Mouse (Mus musculus) right cerebral cortex, postnatal 4 days (tissue): ENCODE measurements at regions not wholly inside any gene's neighbourhood (a gene's known extent, or its start where the extent isn't known, plus 50 kb on each side); places are given as distances from the start of the nearest gene placed in this dataset.

Experiments used
- DNase-seq: peaks from one replicate; pipeline ENCODE4 v3.0.0-alpha.2; 2022

DNA sequence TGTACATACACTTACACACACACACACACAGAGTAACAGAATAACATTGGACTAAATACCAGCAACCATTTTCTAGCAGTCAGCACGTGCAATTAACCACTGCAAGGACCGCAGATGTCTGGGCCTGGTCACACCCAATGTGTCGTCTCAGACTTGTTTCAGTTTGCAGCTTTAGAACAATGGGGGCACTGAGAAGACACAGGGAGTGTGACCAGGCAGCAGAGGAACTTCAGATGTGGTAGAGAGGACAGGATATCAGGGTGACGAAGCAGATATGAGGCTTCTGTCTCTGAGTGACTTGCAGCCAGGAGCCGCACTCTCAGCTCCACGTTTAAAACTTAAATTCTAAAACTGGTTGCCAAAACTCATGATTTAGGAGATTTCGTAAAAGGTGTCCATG, 183.9 kb upstream of the Spdye4c start:
- no peak for DNase-seq

DNA sequence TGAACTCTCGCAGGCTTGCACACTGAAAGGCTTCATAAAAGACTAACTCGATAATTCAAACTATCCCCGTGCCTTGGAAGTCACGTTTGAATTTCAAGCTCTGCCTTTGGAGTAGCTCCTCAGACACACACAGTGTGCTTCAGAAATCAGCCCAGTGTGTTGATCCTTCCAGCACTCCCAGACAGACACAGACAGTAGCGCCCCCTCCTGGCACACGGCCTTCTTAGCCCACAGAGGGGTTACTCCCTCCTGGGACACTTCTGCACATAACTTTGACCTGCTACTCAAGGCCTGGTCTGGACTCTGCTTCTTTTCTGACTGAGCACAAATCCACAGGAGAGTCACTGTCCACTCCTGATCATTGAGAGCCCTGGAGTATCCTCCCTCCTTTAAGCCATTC, 182.3 kb upstream of the Spdye4c start:
- peak; percentile 59 for DNase-seq

DNA sequence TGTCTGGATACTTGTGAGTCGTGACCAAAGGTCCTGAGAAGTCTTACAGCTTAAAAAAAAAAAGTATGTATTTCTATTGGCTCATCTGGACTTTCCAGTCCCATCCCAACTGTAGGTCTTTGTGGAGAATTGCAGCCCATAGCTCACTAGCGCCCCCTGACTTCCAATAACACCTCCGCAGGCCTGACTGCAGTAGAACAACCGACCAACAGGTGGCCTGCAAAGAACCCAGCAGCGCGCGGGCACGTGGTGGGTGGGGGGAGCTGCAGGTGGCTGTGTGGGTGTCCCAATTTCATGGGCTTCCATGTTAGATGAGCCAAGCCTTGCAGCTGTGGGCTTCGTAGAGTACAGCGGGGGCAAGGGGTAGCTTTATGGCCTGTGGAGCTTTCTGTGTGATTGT, 178.7 kb upstream of the Spdye4c start:
- peak; percentile 31 for DNase-seq

DNA sequence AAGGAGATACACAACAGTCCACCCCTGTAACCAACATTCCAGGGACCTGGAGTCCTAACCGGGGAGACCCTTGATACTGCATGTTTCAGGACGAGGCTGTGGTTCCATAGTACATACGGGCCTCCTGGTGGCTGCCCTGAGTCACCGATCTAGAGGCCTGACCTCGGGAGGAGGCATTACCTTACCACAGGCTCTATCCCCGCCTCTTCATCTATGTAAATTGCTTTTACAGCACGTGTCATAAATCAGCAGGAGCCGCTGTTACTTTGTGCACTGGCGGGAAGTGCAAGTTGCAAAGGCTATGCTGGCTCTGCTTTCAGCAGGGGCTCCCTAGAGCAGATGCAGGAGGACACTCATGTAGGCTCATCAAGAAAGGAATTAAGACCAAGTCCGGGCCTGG, 178.0 kb upstream of the Spdye4c start:
- no peak for DNase-seq

DNA sequence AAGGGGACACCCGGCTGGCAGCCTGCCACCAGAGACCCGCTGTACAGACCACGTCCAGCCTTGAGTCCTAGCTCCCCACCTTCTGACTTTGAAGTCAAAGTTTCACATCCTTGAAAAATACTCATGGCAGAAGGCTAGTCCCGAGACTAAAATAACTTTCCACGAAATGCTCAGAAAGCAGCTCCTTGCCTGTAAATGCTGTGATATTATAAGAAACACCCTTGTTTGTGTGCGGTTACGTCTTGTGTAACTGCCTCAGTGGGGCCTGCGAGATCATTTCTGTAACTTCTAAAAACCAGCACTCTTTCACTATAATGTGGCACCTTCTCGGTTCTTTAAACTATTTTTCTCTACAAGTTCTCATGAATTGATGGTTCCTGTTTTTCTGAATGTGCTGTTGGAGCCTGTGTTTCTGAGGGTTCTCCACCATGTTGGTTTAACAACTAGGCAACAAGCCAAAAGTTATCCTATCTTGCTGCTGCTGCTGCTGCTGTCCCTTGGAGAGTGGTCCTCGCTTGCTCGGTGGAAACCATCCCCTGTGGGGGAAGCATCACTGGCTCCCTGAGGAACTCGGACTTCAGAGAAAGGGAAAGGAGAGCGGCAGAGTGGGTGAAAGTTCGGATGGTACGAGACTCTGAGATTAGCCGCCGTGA, 176.3 kb upstream of the Spdye4c start:
- DNase-seq: no peak

DNA sequence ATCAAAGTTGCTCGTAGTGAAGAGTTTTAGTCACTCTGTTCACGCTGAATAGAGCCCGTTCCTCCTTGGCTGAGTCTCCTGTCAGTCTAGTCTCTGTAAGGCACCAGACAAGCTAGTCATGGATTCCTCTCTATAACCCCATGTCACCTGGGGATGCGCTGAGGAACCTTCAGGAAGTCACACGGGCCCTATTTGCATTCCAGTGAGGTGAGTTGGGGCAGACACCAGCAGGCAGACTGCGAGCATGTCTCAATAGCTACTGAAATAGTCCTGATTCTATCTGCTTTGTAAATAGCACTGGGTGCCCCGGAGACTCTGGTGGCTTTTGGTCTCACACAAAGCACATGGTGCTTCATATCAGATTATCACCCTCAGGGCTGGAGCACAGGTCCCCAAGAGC, 174.6 kb upstream of the Spdye4c start:
- DNase-seq: no peak

DNA sequence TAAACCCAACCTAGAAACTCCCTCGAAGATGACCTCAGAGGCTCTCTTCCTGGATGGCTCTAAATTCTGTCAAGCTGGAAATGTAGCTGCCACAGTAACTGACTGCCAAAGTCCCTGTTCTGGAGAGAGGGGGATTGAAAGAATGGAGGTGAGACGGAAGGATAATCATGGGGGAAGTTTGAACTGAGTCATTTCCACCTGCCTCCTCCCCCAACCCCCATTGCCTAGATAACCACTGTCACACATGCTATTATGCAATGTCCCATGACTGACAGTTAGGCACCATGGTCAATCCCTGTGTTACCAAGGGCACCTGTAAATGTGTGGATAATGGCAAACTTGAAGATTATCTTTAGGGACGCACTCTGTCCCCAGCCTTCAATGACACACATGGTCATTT, 172.0 kb upstream of the Spdye4c start:
- no peak for DNase-seq

DNA sequence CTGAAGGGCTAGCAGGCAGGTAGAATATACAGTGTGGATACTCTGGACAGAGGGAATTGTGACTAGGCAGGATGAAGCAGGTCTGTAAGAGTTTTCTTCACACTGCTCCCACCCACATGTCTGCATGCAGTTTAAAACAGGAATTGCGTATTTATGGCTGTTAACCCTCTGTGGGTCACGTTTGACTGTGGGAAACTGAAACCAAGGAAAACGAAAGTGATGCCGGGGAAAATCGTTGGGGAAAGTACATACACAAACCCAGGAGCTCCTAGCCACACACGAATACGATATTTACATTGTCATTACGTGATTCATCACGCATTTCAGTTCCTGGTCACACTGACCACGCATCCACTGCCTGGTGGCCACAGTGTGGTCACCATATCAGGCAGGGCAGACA, 170.6 kb upstream of the Spdye4c start:
- no peak for DNase-seq

DNA sequence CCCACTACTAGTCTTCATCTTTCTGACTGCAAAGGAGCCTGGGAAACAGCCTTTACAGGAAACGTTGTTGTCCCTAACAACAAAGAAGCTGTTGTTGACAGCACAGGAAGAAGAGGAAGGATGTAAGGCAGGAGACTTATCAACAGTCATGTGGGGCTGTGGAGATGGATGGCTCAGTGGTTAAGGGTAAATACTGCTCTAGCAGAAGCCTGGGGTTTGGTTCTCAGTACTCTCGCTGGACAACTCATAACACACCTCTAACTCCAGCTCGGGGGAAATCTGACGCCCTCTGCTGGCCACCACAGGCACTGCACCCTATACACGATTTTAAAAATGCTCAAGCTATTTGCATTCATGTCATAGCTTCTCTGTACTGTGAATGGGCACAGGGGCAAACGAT, 168.3 kb upstream of the Spdye4c start:
- no peak for DNase-seq

DNA sequence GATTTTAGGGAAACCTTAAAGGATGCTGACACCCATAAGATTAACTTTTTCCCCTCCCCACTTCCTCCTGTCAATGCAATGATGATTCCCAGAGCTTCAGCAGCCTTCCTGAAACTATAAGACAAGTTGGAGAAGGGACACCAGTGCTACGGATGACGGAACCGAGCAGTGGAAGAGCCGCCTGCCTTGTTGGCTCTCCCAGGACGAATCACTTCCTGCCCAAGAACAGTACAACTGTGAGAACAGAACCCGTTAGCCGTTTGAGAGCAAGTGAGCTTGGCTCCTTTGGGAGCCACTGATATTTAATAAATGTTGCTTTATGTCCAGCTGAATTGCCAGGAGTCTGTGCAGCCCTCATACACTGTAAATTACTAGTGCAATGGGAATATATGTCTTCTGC, 166.8 kb upstream of the Spdye4c start:
- no peak for DNase-seq

DNA sequence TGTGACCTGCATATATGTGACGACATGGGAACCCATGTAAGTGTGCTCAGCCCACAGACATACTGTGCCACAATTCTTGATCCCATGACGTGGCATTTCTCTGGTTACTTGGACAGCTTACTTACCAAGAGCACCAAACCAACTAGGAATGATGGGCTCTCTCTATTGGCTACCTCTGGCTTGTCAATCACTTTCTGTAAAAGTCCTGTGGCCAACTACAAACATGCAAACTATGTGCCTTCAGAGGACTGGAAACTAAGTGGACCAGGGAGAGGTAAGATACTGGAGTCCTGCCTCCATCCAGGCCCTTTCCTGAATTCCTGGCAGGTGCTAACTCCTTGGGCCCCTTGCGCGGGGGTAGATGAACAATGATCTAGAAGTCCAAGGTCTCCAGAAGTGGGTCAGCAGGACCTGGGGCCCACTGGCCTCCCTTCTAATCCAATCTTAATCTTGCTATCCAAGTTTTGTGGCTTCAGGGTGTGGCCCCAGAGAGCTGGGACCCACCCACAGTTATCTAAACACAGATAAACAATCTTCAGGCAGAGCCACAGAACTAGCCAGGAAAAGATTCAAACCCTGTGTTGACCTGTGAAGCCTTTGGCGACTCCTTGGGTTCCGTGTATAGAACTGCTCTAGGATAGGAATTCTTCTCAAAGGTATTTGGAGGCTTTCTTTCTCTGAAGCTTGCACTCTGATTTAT, 163.7 kb upstream of the Spdye4c start:
- DNase-seq: no peak

DNA sequence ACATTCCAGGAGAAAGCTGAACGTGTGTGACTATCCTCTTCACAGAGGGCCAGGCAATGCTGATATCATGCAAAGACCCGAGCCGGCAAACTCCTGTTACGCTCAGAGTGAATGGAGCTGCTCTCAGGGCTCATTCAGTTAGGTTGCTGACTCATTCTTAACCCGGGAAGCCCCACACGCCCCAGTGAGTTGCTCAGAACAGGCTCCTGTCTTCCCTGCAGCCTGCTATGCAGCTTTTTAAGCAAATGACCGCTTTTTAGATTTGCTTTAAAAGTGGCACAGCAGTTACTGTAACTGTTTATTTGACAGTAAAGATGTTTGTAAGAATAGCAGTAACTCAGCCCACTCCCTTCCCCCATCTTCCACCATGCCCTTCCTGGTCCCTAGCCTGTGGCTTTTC, 162.9 kb upstream of the Spdye4c start:
- DNase-seq: no peak

DNA sequence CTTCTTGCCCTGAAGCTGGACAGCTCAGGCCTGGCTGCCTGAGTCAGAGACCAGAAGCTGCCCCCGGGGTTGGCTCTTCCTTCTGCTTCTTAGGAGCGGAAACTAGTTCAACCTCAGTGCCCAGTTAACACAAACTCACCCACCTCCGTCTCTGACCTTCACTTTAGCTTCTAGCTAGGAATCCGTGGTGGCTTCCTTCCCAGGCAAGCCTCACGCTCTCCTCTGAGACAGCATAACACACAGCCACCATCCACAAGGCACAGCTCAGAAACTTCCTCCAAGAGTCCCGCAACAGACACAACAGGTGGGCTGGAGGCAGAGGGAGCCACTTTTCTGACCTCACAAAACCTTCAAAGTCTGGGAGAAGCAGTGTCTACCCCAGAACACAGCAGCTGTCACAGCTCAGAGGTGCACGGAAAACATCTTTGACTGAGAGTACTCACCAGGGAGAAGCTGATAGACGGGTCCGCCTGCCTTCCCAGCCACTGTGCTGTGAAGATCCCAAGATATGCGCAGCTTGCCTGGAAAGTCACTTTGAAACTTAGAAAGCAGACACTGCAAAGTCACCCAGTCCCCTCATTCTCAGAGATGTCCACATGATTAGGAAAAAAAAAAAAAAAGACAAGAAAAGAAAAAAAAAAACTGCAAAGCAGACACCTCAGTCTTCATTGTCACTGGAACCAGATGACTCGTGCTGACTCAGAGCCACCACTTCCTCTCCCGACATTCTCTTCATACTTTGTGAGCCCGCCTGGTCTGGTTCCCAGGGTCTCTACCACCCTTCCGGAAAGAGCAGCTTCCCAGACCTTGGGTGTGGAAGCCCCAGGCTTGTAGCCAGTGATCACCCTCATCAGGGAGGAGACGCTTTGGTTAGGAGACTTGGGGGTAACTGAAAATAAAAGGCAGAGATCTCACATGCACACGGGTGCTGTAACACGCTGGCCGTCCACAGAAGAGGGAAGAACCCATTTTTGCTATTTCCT, 162.1 kb upstream of the Spdye4c start:
- DNase-seq: no peak

DNA sequence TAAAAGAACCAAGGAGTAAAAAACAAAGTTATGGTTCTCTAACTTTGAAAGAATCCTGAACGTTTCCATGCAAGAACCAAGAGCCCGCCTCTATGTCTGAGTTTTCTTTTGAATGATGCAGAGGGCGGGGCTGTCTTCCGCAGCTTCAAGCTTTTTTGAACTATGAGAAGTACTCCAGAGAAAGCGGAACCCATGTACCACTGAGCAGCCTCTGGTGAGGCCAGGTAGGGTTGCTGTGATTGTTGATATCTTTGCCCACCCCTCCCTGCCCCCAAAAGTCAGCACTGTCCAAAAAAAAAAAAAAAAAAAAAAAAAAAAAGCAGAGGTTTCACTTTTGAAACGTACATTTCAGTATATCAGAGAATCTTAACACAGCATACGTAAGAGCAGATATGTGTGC, 161.2 kb upstream of the Spdye4c start:
- DNase-seq: no peak

DNA sequence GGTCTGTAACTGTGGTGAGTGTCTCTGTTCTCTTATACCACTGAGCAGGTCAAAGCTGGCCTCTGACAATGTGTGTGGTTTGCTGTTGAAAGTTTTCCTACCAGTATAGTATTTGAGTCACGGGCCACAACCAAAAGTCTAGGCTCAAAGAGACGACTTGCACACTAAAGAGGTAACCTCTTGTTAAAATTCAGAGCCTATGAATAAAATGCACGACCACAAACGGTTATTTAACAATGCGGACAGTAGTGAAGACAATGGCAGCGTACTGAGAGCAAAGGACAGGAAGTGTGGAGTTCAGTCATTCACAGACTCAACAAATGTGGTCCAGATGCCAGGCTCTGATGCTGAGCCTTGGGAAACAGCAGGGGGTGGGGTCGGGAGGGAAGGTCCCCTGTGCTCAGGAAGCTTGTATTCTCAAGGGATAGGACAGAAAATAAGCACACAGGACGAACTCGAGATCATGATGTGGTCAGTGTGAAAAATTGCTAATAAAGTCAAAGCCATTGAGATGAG, 160.2 kb upstream of the Spdye4c start:
- DNase-seq: no peak

DNA sequence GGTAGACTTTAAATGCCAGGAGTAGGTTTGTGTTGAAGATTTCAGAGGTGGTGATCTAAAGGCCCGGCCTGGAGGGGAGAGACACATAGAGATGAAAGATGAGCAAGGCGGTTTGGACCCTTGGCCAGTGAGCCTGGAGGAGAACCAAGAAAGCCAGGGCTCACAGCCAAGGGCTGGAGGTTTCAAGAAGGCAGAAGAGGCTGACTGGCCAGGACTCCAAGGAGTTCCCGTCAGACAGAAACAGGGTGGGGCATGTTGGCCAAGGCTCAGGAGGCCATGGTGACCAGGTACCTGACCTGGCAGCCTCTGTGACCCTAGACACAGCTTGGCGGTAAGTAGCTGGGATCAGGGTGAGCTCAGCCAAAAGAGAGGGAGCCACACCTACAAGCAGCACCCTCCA, 159.3 kb upstream of the Spdye4c start:
- DNase-seq: no peak

DNA sequence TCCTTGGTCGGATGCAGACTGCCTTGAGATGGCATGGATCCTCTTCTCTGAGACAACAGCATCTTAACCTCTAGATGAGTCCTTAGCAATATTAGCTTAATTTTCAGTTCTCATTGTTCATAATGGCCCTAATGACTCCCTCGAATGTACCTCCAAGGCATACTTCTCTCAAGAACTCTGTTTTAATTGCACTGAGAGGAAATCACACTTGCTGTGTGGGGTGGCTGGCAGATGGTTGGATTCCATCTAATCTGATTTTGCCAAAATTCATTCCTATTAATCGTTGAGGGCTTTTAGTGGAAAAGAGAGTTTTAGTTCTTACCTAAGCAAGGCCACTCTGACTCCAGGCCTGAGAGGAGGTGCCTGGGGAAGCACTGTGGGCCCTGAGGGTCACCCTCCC, 158.3 kb upstream of the Spdye4c start:
- no peak for DNase-seq

DNA sequence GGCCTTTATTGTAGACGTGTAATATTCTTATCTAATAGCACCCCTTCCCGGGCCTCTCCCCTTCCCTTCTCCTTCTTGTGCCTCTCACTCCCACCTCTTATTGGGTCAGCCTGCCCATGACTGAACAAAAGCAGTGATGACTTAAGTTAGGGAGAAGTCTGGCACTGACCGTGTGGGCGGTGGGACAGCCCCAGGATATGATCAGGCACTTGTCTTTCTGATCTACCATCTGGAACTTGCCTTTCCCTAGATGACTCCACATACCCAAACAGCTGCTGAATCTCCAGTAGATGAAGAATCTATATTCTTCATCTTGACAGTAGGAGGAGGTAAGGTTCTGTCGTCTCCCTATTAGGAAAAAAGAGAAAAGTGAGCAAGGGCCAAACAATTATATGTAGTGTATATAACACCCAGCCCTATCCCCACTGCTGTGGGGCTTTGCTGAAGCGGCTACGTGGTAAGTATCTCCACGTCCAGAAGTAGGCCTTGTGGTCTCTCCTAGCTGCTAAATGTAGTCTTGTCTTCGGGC, 157.4 kb upstream of the Spdye4c start:
- no peak for DNase-seq

DNA sequence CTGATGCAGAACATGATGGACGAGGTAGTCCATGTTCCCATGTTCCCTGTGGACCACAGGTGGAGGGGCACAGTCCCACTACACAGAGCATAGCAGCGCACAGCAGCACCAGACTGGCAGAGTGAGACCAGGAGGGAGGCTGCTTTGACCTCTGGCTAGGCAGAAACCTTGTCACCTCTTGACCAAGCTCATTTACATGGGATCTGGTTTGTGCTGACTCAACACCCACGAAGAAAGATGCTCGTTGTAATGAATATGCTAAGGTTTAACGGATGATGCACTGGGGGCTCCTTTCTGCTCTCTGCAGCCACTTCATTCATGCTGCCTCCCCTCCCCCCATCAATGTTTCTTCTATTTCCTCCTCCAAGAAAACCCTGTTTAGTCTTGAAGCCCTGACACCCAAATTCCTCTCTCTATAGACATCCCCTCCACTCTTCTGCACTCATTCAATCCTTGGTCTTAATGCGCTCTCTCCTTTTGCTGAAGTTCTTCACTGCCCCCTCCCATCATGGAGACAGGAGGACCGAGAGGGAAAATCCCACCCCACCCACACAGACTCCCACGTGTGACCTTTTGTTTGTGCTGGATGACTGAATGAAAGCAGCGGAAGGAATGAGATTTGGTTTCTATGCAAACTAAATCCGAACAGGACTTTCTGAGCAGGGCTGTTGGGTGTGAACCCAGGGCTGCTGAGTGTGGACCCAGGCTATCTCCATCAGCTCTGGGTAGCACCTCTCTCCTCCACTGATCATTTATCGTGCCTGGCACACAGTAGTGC, 156.6 kb upstream of the Spdye4c start:
- DNase-seq: no peak

DNA sequence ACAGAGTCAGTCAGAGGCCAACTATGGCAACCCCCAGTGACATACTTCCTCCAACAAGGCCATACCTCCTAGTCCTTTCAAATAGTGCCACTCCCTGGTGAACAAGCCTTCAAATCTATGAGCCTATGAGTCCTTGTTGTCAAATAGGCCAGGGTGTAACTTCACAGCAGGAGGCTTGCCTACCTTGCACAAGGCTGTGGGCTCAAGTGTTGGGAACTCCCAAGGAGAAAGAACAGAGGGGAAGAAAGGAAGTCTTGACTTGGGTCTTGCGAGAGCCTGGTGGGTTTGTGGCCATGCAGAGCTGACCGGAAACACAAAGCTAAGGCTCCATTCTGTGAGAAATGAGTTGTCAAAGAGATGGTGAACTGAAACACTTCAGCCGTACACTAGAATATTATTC, 154.6 kb upstream of the Spdye4c start:
- DNase-seq: no peak

DNA sequence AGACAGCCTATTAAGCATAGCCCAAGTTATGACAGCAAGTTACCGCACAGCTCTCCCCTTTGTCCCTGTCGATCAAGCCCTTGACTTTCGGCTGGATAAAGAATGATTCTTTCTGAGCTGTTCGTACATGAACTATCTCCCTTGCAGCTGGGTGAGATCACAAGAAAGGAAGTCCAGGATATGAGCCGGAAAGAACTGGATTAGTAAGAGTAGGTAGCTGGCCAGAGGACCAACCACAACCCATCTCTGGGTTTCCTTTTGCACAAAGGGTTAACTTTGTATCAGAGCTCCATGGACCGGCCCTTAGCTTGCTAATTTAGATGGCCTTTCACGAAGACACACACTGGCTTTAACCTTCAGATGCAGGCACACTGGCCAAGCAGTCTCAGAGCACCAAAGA, 153.3 kb upstream of the Spdye4c start:
- DNase-seq: no peak

DNA sequence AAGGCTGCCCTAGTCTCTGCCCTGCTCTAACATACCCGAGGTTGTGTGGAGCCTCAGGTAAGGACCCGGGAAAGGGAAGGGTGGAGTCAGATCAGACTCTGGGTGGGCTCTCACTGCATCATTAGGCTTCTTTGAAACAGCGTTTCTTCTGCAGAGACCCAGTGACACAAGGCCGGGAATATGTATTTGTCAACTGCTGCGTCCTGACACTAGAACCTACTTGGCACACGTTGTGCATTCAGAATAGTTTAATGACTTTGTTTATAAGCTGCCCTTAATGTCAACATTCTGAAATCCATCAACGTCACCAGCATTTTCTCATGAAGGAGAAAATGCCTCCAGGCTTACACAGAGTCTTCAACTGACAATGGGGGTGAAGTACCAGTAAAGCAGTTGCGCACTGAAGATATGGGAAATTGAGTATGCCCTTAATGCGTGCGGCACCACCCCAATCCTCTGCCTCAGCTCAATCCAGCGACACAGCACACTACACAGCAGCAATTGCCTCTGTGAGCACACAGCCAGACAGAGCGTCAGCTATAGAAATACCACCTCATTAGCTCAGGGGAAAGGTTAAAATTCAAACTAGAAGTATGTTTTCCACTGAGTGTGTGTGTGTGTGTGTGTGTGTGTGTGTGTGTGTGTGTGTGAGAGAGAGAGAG, 152.7 kb upstream of the Spdye4c start:
- no peak for DNase-seq
